ENCODE assay signal across 14 mouse cellular contexts in genomic region chr2:148038366-148039310, GRCm38 (mm10). TPM values are rescaled to one million over a fixed set of nuclear protein-coding genes. Genes with fewer than 3 reads are reported as not detected.
DNase-seq lines count a peak whose midpoint lies in the region; ATAC-seq and TF ChIP-seq lines count a peak whose summit lies in the region.
"Had no signal": no experiment of that assay in that cellular context is flagged by ENCODE, and none has a peak within 500 bp of the region (broad histone marks: within the 10 kb centered on the region; RNA-seq: fewer than 3 reads in every experiment).

No protein-coding gene starts in this region.

- peaks cover 56% of the 10 kb centered on the region for H3K4me1 ChIP-seq in midbrain, embryonic 10.5 days
- no peaks in the 10 kb centered on the region for H3K4me1 ChIP-seq in midbrain, postnatal 0 days (ENCODE audit: insufficient read depth, low read length)
- H3K4me1 ChIP-seq in lung, embryonic 16.5 days (replicated peaks; ENCODE audit: control insufficient read depth, insufficient read depth, low read length) = peaks cover 3% of the 10 kb centered on the region
- H3K4me1 ChIP-seq in stomach, postnatal 0 days (replicated peaks; ENCODE audit: control insufficient read depth, insufficient read depth) = no peaks in the 10 kb centered on the region
- H3K4me1 ChIP-seq in forebrain, embryonic 13.5 days = 0 out of 2 replicates have a peak, but pooled peaks cover under 1% of the 10 kb centered on the region

- H3K27ac ChIP-seq in midbrain, embryonic 10.5 days (replicated peaks) = peak overlapping the region; percentile 91
- no peak overlapping the region for H3K27ac ChIP-seq in midbrain, postnatal 0 days (ENCODE audit: low read depth, low read length)
- peak overlapping the region; percentile 94 for H3K27ac ChIP-seq in lung, embryonic 16.5 days (ENCODE audit: low read length)
- peak overlapping the region; percentile 75 for H3K27ac ChIP-seq in stomach, postnatal 0 days (replicated peaks)
- H3K27ac ChIP-seq in forebrain, embryonic 13.5 days = no peak overlapping the region
- H3K27ac ChIP-seq: kidney, postnatal 0 days had no signal

- ATAC-seq in midbrain, postnatal 0 days (ENCODE audit: low FRiP score) = no peak
- no peak for ATAC-seq in lung, embryonic 16.5 days (ENCODE audit: low read depth)
- 0 out of 2 replicates have a peak, but pooled peaks have one; percentile 22 for ATAC-seq in stomach, postnatal 0 days (ENCODE audit: low FRiP score, low TSS enrichment)
- ATAC-seq in megakaryocyte-erythroid progenitor cell, adult 5-6 weeks (replicated peaks; ENCODE audit: low FRiP score, low TSS enrichment, poor library complexity, severe bottlenecking) = no peak
- ATAC-seq in forebrain, embryonic 13.5 days = no peak

- H3K36me3 ChIP-seq in midbrain, embryonic 10.5 days = peaks cover 4% of the 10 kb centered on the region
- no peaks in the 10 kb centered on the region for H3K36me3 ChIP-seq in midbrain, postnatal 0 days (ENCODE audit: insufficient read depth, low read length)
- H3K36me3 ChIP-seq in lung, embryonic 16.5 days (ENCODE audit: control insufficient read depth, insufficient read depth, low read length) = no peaks in the 10 kb centered on the region
- H3K36me3 ChIP-seq in stomach, postnatal 0 days (ENCODE audit: control insufficient read depth, insufficient read depth, low read length) = no peaks in the 10 kb centered on the region
- no peaks in the 10 kb centered on the region for H3K36me3 ChIP-seq in forebrain, embryonic 13.5 days (ENCODE audit: poor library complexity, severe bottlenecking)

- H3K9me3 ChIP-seq in midbrain, embryonic 10.5 days (replicated peaks) = no peaks in the 10 kb centered on the region
- H3K9me3 ChIP-seq in midbrain, postnatal 0 days (ENCODE audit: low read length) = no peaks in the 10 kb centered on the region
- no peaks in the 10 kb centered on the region for H3K9me3 ChIP-seq in lung, embryonic 16.5 days (ENCODE audit: control insufficient read depth, low read length)
- no peaks in the 10 kb centered on the region for H3K9me3 ChIP-seq in stomach, postnatal 0 days (ENCODE audit: control insufficient read depth, low read length)
- H3K9me3 ChIP-seq in forebrain, embryonic 13.5 days (replicated peaks) = no peaks in the 10 kb centered on the region; the same call in 1 of the 2 replicates

- H3K4me3 ChIP-seq in midbrain, embryonic 10.5 days = peak overlapping the region; percentile 55
- H3K4me3 ChIP-seq in midbrain, postnatal 0 days (ENCODE audit: low read depth, low read length) = no peak overlapping the region
- peak overlapping the region; percentile 59 for H3K4me3 ChIP-seq in lung, embryonic 16.5 days (ENCODE audit: low read length)
- peak overlapping the region; percentile 41 for H3K4me3 ChIP-seq in stomach, postnatal 0 days (ENCODE audit: low read depth, low read length)
- no peak overlapping the region for H3K4me3 ChIP-seq in forebrain, embryonic 13.5 days
- H3K4me3 ChIP-seq: megakaryocyte, embryonic 14.5 days had no signal

- H3K9ac ChIP-seq in midbrain, postnatal 0 days (replicated peaks; ENCODE audit: low read length, poor library complexity, severe bottlenecking) = no peak overlapping the region
- peak overlapping the region; percentile 78 for H3K9ac ChIP-seq in lung, embryonic 16.5 days (ENCODE audit: low read length)
- peak overlapping the region; percentile 64 for H3K9ac ChIP-seq in stomach, postnatal 0 days (ENCODE audit: low read length)
- no peak overlapping the region for H3K9ac ChIP-seq in forebrain, embryonic 13.5 days

- H3K27me3 ChIP-seq in midbrain, embryonic 10.5 days (ENCODE audit: low read depth, poor library complexity, severe bottlenecking) = peaks cover 100% of the 10 kb centered on the region
- peaks cover 95% of the 10 kb centered on the region for H3K27me3 ChIP-seq in midbrain, postnatal 0 days (ENCODE audit: insufficient read depth, low read length)
- H3K27me3 ChIP-seq in lung, embryonic 16.5 days (ENCODE audit: control insufficient read depth, insufficient read depth, low read depth, low read length) = peaks cover 66% of the 10 kb centered on the region
- peaks cover 12% of the 10 kb centered on the region for H3K27me3 ChIP-seq in stomach, postnatal 0 days (ENCODE audit: control insufficient read depth, insufficient read depth, low read length)
- H3K27me3 ChIP-seq in forebrain, embryonic 13.5 days = peaks cover 100% of the 10 kb centered on the region

- H3K4me2 ChIP-seq in midbrain, postnatal 0 days (ENCODE audit: low read depth, low read length, poor library complexity, severe bottlenecking) = no peak overlapping the region
- H3K4me2 ChIP-seq in lung, embryonic 16.5 days (ENCODE audit: low read depth, low read length) = peak overlapping the region; percentile 48
- H3K4me2 ChIP-seq in stomach, postnatal 0 days (replicated peaks; ENCODE audit: low read depth) = peak overlapping the region; percentile 53
- H3K4me2 ChIP-seq in forebrain, embryonic 13.5 days = no peak overlapping the region

- TF ChIP-seq CTCF in midbrain, postnatal 0 days (IDR thresholded peaks at IDR 0.05) = no peak
- no peak for TF ChIP-seq CTCF in stomach, postnatal 0 days (IDR thresholded peaks at IDR 0.05; ENCODE audit: low read depth)

- TF ChIP-seq EP300 in stomach, postnatal 0 days (optimal IDR thresholded peaks at IDR 0.05) = no peak

- DNase-seq in heart, adult 11 months = peak; percentile 80
- no peak for DNase-seq in heart, postnatal 4 days
- peak; percentile 61 for DNase-seq in midbrain, embryonic 10.5 days (ENCODE audit: low spot score)
- DNase-seq in midbrain, postnatal 0 days (ENCODE audit: low spot score) = no peak
- peak; percentile 57 for DNase-seq in stomach, postnatal 0 days (ENCODE audit: low spot score)
- DNase-seq: B cell, adult 2 months; cerebellum, adult 9-11 months had no signal

- WGBS in midbrain, embryonic 10.5 days = under 1% methylated on average over 42 of the region's 42 CpGs
- 1% methylated on average over 42 of the region's 42 CpGs for WGBS in midbrain, postnatal 0 days
- WGBS in lung, embryonic 16.5 days = 3% methylated on average over 42 of the region's 42 CpGs
- WGBS in stomach, postnatal 0 days = 6% methylated on average over 42 of the region's 42 CpGs
- WGBS in forebrain, embryonic 13.5 days = under 1% methylated on average over 42 of the region's 42 CpGs

RNA-seq across cellular contexts. Expression of gene Foxa2, which starts 8.1 kb away (rescaled TPM):
- not detected for total RNA-seq in heart, postnatal 4 days (2021)
- polyA plus RNA-seq in midbrain, embryonic 10.5 days (2016; fragmentation: Nextera tagmentation; extraction: Ambion mirVana) = 10.4 and 12.1 TPM in 2 replicates
- 7.0 and 11.1 TPM in 2 replicates for total RNA-seq in midbrain, postnatal 0 days (2014; rRNA removed)
- 2.7 and 3.3 TPM in 2 replicates for polyA plus RNA-seq in midbrain, postnatal 0 days (2015; fragmentation: Nextera tagmentation; extraction: Ambion mirVana)
- 32.6 and 38.1 TPM in 2 replicates for polyA plus RNA-seq in lung, embryonic 16.5 days (2015; fragmentation: Nextera tagmentation; extraction: Ambion mirVana)
- 11.6 and 12.1 TPM in 2 replicates for polyA plus RNA-seq in stomach, postnatal 0 days (2015; fragmentation: Nextera tagmentation; extraction: Ambion mirVana)
- not detected in 2 replicates for total RNA-seq in megakaryocyte-erythroid progenitor cell, adult 5-6 weeks (2014; fragmentation: Nextera tagmentation)
- total RNA-seq in megakaryocyte-erythroid progenitor cell, adult 5-6 weeks (2017) = not detected in 2 replicates
- 0.13 and 0.19 TPM in 2 replicates for polyA plus RNA-seq in forebrain, embryonic 13.5 days (2015; fragmentation: Nextera tagmentation; extraction: Ambion mirVana)
- total RNA-seq: gastrocnemius, adult 18-20 months; left cerebral cortex, adult 8-10 months had no signal
- polyA plus RNA-seq: kidney, postnatal 0 days had no signal

Comparison
In these comparisons a context has a peak if more than half of its experiments do, and no peak if none do; other contexts are left out.
1. DNase-seq: peak in heart, adult 11 months (single experiment), midbrain, embryonic 10.5 days (single experiment) and stomach, postnatal 0 days (single experiment); none in heart, postnatal 4 days (single experiment) and midbrain, postnatal 0 days (single experiment).
2. H3K27ac ChIP-seq: peak in midbrain, embryonic 10.5 days (single experiment), lung, embryonic 16.5 days (single experiment) and stomach, postnatal 0 days (single experiment); none in midbrain, postnatal 0 days (single experiment) and forebrain, embryonic 13.5 days (single experiment).
3. H3K4me3 ChIP-seq: peak in midbrain, embryonic 10.5 days (single experiment), lung, embryonic 16.5 days (single experiment) and stomach, postnatal 0 days (single experiment); none in midbrain, postnatal 0 days (single experiment) and forebrain, embryonic 13.5 days (single experiment).
4. H3K4me2 ChIP-seq: peak in lung, embryonic 16.5 days (single experiment) and stomach, postnatal 0 days (single experiment); none in midbrain, postnatal 0 days (single experiment) and forebrain, embryonic 13.5 days (single experiment).
5. H3K9ac ChIP-seq: peak in lung, embryonic 16.5 days (single experiment) and stomach, postnatal 0 days (single experiment); none in midbrain, postnatal 0 days (single experiment) and forebrain, embryonic 13.5 days (single experiment).